Mouse (Mus musculus) midbrain, postnatal 0 days (tissue): Measurements from ENCODE around the gene Ppp2r2c. TPM values are rescaled to one million over a fixed set of nuclear protein-coding genes. Genes with fewer than 3 reads are reported as not detected.

ENCODE experiments used
- ATAC-seq: fragments of 200-750 bp; cut with Nextera tagmentation; 2 replicates; pipeline ENCODE4 v1.8.0; 2017; ENCODE audit warnings: moderate number of reproducible peaks, mild to moderate bottlenecking, moderate TSS enrichment, moderate library complexity; ENCODE audit not compliant: low FRiP score
- DNase-seq: peaks from one replicate; pipeline ENCODE4 v3.0.0-alpha.2; 2015; ENCODE audit warnings: low spot score
- H3K27ac ChIP-seq: fragments of 300-500 bp; sonication (generic); 2 replicates; pipeline ENCODE4 v1.5.1; 2014; ENCODE audit warnings: low read depth, mild to moderate bottlenecking, low read length, mixed read lengths
- H3K27me3 ChIP-seq: fragments of 300-500 bp; sonication (generic); 2 replicates; pipeline ENCODE4 v1.6.1; 2014; ENCODE audit warnings: low read length, control low read depth, mixed read lengths; ENCODE audit not compliant: insufficient read depth
- H3K36me3 ChIP-seq: fragments of 300-500 bp; sonication (generic); 2 replicates; pipeline ENCODE4 v1.6.1; 2014; ENCODE audit warnings: low read length, control low read depth, mixed read lengths; ENCODE audit not compliant: insufficient read depth
- H3K4me1 ChIP-seq: fragments of 300-500 bp; sonication (generic); 2 replicates; pipeline ENCODE4 v1.6.1; 2014; ENCODE audit warnings: mild to moderate bottlenecking, control low read depth, antibody characterized with exemption, low read length, mixed read lengths; ENCODE audit not compliant: insufficient read depth
- H3K4me2 ChIP-seq: fragments of 300-500 bp; sonication (generic); 2 replicates; pipeline ENCODE4 v1.6.1; 2014; ENCODE audit warnings: low read depth, mild to moderate bottlenecking, low read length, mixed read lengths; ENCODE audit not compliant: poor library complexity, severe bottlenecking
- H3K4me3 ChIP-seq: fragments of 300-500 bp; sonication (generic); 2 replicates; pipeline ENCODE4 v1.5.1; 2014; ENCODE audit warnings: low read depth, mild to moderate bottlenecking, low read length, moderate library complexity
- H3K9ac ChIP-seq: fragments of 300-500 bp; sonication (generic); replicated peaks from 2 replicates; pipeline ENCODE4 v1.6.1; 2014; ENCODE audit warnings: mild to moderate bottlenecking, low read length, moderate library complexity, mixed read lengths; ENCODE audit not compliant: poor library complexity, severe bottlenecking
- H3K9me3 ChIP-seq: fragments of 300-500 bp; sonication (generic); 2 replicates; pipeline ENCODE4 v1.6.1; 2016; ENCODE audit warnings: low read length, control low read depth
- CTCF ChIP-seq: IDR thresholded peaks from 2 replicates; pipeline ENCODE4 v1.5.1; 2016; ENCODE audit warnings: antibody characterized with exemption, mild to moderate bottlenecking
- WGBS: fragments of 180-500 bp; shearing (Covaris S2); extraction: QIAGEN DNeasy Blood & Tissue Kit; methylation state at CpG from one replicate; pipeline ENCODE4 v1.1.7; 2014; 5-methylcytosine and 5-hydroxymethylcytosine counted together
- polyA plus RNA-seq: library from polyadenylated mRNA; unstranded; fragments of >200 nt; fragmentation: Nextera tagmentation; extraction: Ambion mirVana; gene quantifications from 2 replicates; pipeline ENCODE4 v1.2.1, GENCODE M21; 2015
- total RNA-seq: library from RNA; depleted of rRNA; stranded (reverse); fragments of >200 nt; gene quantifications from 2 replicates; pipeline ENCODE4 v1.2.3, GENCODE M21; 2014

Gene Ppp2r2c
- total and polyA plus RNA-seq, 2 experiments from 2014 or later = 91.8 to 231 TPM

DNA sequence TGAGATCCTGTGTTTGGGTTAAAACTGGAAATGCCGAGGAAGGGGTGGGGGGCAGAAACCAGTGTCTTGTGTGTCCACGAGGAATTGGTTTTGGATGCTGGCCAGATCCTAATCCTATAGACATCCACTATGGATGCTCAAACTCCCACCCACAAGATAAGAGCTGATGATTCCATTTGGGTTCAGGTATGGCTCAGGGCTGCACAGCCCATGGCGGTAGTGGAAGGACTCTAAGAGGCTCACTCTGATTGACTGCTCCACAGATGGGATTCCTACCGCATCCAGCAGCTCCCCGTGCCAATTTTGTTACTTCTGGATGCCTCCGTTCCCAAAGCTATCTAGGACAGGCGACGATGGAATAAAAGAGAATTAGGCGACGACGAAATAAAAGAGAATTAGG is 20.6 kb downstream of the Ppp2r2c start:
- H3K36me3 ChIP-seq = no peaks in the 10 kb centered on the region
- H3K9me3 ChIP-seq = no peaks in the 10 kb centered on the region
- ATAC-seq (no peak), DNase-seq (no peak)
- H3K27me3 ChIP-seq = no peaks in the 10 kb centered on the region
- H3K4me1 ChIP-seq = peaks cover 11% of the 10 kb centered on the region; the same call in 1 of the 2 replicates
- 87% methylated on average over 11 of the region's 11 CpGs for WGBS
- no peak overlapping the region for H3K4me2 ChIP-seq
- no peak overlapping the region for H3K27ac ChIP-seq
- TF ChIP-seq CTCF = no peak
- no peak overlapping the region for H3K4me3 ChIP-seq
- H3K9ac ChIP-seq = no peak overlapping the region

DNA sequence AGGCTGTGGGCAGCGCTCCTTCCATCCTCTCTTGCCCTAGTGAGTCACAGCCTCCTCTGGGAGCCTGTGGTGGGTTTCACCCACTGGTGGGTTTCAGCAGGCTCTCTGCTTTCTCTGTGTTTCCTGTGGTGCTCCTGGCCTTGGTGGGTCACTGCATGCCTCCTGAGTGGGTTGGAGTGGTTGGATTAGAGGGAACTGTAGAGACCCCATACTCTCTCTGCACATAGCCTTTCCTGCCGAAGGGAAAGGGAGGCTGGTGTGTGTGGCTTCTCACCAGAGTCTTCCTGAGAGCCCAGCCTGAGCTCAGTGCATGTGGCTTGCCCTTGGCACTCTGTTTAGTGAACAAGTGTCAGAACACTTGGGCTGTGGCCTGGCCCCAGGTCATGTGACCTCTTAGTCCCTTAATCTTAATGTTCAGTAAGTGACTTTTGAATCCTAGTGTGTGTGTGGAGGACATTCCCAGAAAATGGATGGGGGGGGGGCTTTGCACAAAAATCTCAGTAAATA is 21.1 kb downstream of the Ppp2r2c start:
- no peak overlapping the region for H3K9ac ChIP-seq
- H3K4me2 ChIP-seq = no peak overlapping the region
- WGBS = 80% methylated on average over 2 of the region's 2 CpGs
- peaks cover 11% of the 10 kb centered on the region; the same call in 1 of the 2 replicates for H3K4me1 ChIP-seq
- no peak overlapping the region for H3K27ac ChIP-seq
- no peak overlapping the region for H3K4me3 ChIP-seq
- H3K36me3 ChIP-seq = no peaks in the 10 kb centered on the region
- H3K27me3 ChIP-seq = no peaks in the 10 kb centered on the region
- ATAC-seq (no peak), DNase-seq (no peak)
- H3K9me3 ChIP-seq = no peaks in the 10 kb centered on the region
- no peak for TF ChIP-seq CTCF

DNA sequence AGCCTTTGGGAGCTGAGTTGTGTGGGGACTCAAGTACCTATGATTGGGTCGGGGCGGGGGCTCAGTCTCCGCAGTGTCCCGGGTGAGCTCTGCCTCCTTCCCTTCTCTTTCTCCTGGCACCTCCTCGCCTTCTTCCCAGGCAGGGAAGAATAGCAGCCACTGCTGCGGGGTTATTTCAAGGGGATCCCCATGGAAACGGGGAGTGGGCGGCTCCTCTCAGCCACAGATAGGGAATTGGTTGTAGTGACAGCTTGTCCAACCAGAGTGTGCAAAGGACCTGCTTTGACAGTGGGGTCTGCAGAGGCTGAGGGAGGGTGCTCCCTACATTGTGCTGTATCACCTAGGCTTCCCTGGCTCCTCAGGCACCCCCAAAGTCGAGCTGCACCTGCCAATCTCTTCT is 22.5 kb downstream of the Ppp2r2c start:
- H3K36me3 ChIP-seq = no peaks in the 10 kb centered on the region
- 0 out of 2 replicates have a peak overlapping the region, but pooled peaks have one; percentile 6 for H3K4me2 ChIP-seq
- ATAC-seq (no peak), DNase-seq (no peak)
- H3K9me3 ChIP-seq = no peaks in the 10 kb centered on the region
- whole genome bisulfite sequencing = 25% methylated on average over 9 of the region's 9 CpGs
- no peak overlapping the region for H3K9ac ChIP-seq
- peaks cover 14% of the 10 kb centered on the region; the same call in 1 of the 2 replicates for H3K4me1 ChIP-seq
- H3K27ac ChIP-seq = 0 out of 2 replicates have a peak overlapping the region, but pooled peaks have one; percentile 39
- no peak overlapping the region for H3K4me3 ChIP-seq
- H3K27me3 ChIP-seq = no peaks in the 10 kb centered on the region
- TF ChIP-seq CTCF = no peak

DNA sequence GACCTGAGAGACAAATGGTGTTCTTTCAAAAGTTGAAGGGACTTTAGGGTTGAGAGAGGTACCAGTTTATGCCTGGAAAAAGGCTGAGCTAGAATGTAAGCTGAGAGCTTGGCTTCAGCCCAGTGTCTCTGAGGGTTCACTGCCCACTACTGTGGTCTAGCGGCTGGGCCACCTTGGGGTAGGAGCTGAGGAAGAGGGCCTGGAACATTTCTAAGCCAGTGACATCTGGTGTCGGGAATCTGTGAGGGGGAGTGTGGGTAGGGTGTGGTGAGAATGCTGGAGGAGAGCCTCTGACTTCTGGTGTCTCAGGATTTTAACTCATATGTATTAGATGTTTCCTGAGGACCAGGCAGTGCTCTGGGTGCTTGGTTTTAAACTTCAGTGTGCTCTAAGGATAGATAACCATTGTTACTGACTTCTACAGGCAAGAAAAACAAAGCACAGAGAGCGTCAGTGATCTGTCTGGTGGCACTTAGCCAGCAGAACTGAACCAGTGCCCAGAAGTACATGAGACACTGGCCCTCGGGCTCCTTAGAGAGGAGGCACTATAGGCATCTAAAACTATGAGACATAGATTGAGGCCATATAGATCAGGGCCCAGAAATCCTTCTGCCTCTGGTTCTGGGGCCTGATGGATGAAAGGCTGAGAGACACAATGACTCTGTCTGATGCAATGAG is 23.6 kb downstream of the Ppp2r2c start:
- Histone ChIP-seq H3K27me3 (no peaks in the 10 kb centered on the region), H3K4me3 (no peak overlapping the region), H3K27ac (no peak overlapping the region), H3K36me3 (no peaks in the 10 kb centered on the region), H3K9ac (no peak overlapping the region), H3K4me2 (no peak overlapping the region), H3K9me3 (no peaks in the 10 kb centered on the region), H3K4me1 (peaks cover 15% of the 10 kb centered on the region; the same call in 1 of the 2 replicates)
- TF ChIP-seq CTCF = no peak
- ATAC-seq (no peak), DNase-seq (no peak)
- WGBS = 64% methylated on average over 4 of the region's 4 CpGs

DNA sequence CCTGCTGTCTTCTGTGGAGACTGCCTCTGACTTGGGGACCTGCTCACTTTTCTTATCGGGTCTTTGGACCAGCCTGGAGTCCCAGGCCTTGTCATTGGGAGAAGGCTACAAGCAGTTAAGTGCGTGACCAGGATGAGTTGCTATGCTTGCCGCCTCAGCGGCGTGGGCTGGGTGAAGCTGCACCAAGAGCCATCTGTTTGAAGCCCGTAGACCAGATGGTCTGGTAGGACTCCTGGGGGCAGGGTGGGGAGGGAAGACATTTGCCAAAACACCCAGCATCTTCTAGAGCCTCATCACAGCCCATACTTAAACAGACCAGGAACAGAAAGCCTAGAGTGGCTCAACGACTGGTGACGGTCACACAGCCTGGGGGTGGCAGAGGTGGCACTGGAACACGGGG is 24.9 kb downstream of the Ppp2r2c start:
- ATAC-seq (no peak), DNase-seq (no peak)
- H3K27ac ChIP-seq = no peak overlapping the region

DNA sequence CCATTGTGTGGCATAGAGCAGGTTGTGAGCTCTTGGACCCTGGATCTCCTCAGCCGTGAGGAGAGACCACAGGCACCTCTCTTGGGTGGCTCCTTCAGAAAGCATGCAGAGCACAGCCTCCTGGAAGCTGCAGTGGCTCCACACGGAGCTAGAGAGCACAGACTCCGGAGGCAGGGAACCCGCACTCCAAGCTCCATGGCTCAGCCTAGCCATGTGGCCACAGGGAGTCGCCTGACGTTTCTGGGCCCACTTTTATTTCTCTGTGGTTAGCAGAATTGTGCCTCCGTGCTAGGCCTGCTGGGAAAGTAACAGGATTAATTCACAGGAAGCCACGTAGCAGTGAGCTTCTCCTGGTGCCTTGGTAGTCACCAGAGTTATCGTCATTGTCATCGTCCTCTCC is 25.8 kb downstream of the Ppp2r2c start:
- no peak for TF ChIP-seq CTCF

More for the DNA sequence above, 24.9 kb downstream of the Ppp2r2c start:
- H3K9ac ChIP-seq = no peak overlapping the region
- H3K4me2 ChIP-seq = no peak overlapping the region
- H3K4me1 ChIP-seq = peaks cover 15% of the 10 kb centered on the region; the same call in 1 of the 2 replicates
- H3K9me3 ChIP-seq = no peaks in the 10 kb centered on the region
- 81% methylated on average over 9 of the region's 9 CpGs for WGBS
- H3K36me3 ChIP-seq = no peaks in the 10 kb centered on the region
- no peak overlapping the region for H3K4me3 ChIP-seq
- no peaks in the 10 kb centered on the region for H3K27me3 ChIP-seq
- TF ChIP-seq CTCF = no peak

More for the DNA sequence above, 25.8 kb downstream of the Ppp2r2c start:
- Histone ChIP-seq H3K27me3 (no peaks in the 10 kb centered on the region), H3K4me3 (no peak overlapping the region), H3K27ac (no peak overlapping the region), H3K4me1 (peaks cover 15% of the 10 kb centered on the region; the same call in 1 of the 2 replicates), H3K9me3 (no peaks in the 10 kb centered on the region), H3K36me3 (no peaks in the 10 kb centered on the region), H3K9ac (no peak overlapping the region), H3K4me2 (no peak overlapping the region)
- no peak for DNase-seq
- WGBS = 63% methylated on average over 10 of the region's 10 CpGs
- ATAC-seq = no peak
